ENCODE assay signal across 20 mouse cellular contexts in genomic region chr13:43500483-43500850, GRCm38 (mm10).
"Had no signal": no experiment of that assay in that cellular context is flagged by ENCODE, and none has a peak within 500 bp of the region (broad histone marks: within the 10 kb centered on the region; RNA-seq: fewer than 3 reads in every experiment).

No protein-coding gene starts in this region.

- H3K27ac ChIP-seq: liver, embryonic 13.5 days; liver, embryonic 15.5 days; lung, embryonic 15.5 days; macrophage; midbrain, embryonic 13.5 days; midbrain, embryonic 15.5 days; neural tube, embryonic 12.5 days had no signal

- H3K4me2 ChIP-seq: liver, embryonic 13.5 days; liver, embryonic 15.5 days; lung, embryonic 15.5 days; midbrain, embryonic 11.5 days; midbrain, embryonic 13.5 days; midbrain, embryonic 15.5 days; neural tube, embryonic 12.5 days had no signal

- H3K9ac ChIP-seq: liver, embryonic 13.5 days; liver, embryonic 15.5 days; liver, postnatal 0 days; lung, embryonic 15.5 days; midbrain, embryonic 13.5 days; midbrain, embryonic 15.5 days; neural tube, embryonic 12.5 days had no signal

- ATAC-seq: liver, postnatal 0 days; lung, postnatal 0 days; midbrain, embryonic 13.5 days; midbrain, embryonic 15.5 days had no signal

- H3K9me3 ChIP-seq: liver, embryonic 13.5 days; lung, embryonic 15.5 days; midbrain, embryonic 13.5 days; midbrain, embryonic 15.5 days had no signal

- H3K4me3 ChIP-seq: liver, embryonic 13.5 days; liver, embryonic 15.5 days; lung, embryonic 15.5 days; megakaryocyte, embryonic 14.5 days; midbrain, embryonic 13.5 days; midbrain, embryonic 15.5 days; neural tube, embryonic 12.5 days had no signal

- H3K27me3 ChIP-seq: liver, embryonic 13.5 days; liver, embryonic 15.5 days; lung, embryonic 15.5 days; megakaryocyte, embryonic 14.5 days; midbrain, embryonic 13.5 days; midbrain, embryonic 15.5 days; neural tube, embryonic 12.5 days had no signal

- H3K36me3 ChIP-seq: liver, embryonic 13.5 days; liver, embryonic 15.5 days; lung, embryonic 15.5 days; midbrain, embryonic 13.5 days; midbrain, embryonic 15.5 days; neural tube, embryonic 12.5 days had no signal

- DNase-seq: liver; liver, embryonic 13.5 days; liver, postnatal 0 days; lung, adult 2 months; lung, postnatal 14 days; lung, postnatal 36 days; retina, postnatal 1 day; right cerebral cortex, adult 18-20 months; right cerebral cortex, postnatal 25 days; right cerebral cortex, postnatal 4 days; spleen, adult 18-20 months had no signal
